Mouse (Mus musculus): ENCODE data around the gene Cyp26a1.

DNA sequence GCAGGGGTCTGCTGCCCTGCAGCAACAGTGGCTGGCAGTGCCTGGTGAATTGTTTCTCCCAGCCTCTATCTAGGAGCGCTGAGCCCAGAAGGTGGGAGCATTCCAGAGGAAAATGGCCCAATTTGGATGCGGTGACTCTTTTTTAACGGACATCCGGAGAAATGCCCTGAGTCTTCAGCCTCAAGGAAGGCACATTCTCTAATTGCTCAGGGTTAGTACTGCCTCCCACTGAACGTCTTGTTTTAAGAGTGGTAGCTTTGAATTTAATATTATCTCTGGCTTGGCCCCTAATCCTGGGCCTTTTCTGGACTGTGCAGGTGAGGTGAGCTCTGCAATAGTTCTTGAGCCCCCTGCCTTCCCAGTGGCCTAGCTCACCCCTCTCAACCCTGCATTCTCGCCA is 12.3 kb upstream of the Cyp26a1 start, which contains the start of gene Cyp26c1:
- no peak for TF ChIP-seq POLR2A (IDR thresholded peaks at IDR 0.05; ENCODE audit: insufficient read depth, low read depth, low read length)
- no peak for TF ChIP-seq CTCF (IDR thresholded peaks at IDR 0.05)
- TF ChIP-seq EP300 (IDR thresholded peaks at IDR 0.05; ENCODE audit: insufficient read depth, low read depth, low read length): no peak

Data from heart, adult 2 months (tissue).